Mouse (Mus musculus) left cerebral cortex, adult 18-20 months (tissue): Measurements from ENCODE around the gene Lpp. TPM values are rescaled to one million over a fixed set of nuclear protein-coding genes. Genes with fewer than 3 reads are reported as not detected.

Source experiments
- DNase-seq, 2 experiments: peaks; one replicate each; pipeline ENCODE4 v3.0.0; 2021 to 2022; ENCODE audit warnings: low spot score in 2 of 2, mixed read lengths in 1 of 2
- total RNA-seq, 2 experiments: library from RNA; stranded (reverse); gene quantifications; 2 replicates each; pipeline ENCODE4 v1.2.3; 2021

The Lpp gene
- total RNA-seq, 2 experiments from 2014 or later, result 5.0 to 6.2 TPM

DNA sequence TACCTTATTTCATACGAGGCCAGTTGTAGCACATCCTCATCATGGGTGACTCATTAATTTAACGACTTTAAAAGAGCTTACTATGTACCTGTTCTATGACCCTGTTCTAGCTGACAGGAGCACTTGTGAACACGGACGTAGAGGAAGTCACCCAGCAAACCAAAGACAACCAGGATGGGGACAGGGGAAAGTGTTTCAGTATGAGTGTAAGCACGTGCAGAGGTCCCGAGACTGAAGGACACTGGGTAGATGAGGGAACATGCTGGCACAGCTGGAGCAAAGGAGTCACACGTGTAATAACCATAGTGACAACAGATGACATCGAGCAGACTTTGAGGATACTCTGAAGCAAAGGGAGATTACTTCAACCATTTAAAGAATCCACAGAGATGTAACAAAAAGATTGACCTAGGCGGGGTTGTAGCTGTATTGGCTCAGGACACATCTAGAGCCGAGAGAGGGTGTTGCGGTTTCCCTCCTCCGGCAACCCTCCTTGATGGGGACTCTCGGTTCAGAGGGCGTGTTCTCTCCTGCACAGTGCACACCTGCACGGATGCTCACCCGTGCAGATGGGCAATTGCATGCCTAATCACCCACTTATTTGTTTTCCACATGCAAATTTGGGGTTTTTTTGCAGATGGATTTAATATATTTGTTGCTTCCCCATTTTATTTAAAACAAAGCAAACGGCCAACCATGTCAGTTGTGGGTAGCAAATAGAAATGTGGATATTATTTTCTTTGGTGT lies 74.4 kb downstream of the Lpp start:
- no peak for DNase-seq

DNA sequence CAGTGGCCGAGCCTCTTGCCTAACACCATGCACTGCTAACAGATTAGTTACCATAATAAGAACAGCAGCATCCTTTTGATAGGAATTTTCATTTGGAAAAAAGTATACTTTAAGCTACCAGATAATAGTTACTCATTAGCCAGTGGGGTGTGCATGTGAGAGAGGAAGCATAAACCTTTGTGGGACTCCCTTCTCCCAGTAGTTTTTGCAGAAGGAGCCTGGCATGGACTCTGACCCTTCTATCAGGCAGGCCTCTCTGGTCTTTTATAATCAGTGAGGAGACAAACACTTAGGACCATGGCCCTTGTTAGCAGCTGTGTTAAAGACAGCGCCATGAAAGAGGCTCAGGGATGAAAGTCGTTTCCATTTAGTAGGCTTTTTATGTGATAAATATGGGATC lies 76.0 kb downstream of the Lpp start:
- DNase-seq, result no peak

DNA sequence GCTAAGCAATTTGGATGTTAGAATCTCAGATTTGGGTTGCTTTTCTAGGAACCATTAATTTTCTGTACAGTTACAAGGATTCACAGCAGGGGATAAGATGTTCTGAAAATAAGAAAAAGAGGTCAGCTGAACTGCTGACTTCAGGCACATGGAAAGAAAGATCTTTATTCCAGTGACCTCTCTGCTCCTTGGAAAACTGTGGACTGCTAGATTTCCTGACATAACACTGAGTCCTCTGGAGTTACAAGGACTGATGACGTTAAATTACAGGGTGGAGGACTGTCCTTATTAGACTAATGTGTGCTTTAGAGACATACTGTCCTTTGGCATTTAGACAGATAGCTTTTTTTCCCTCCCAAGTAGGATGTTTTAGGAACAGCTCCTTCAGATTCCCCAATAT lies 77.3 kb downstream of the Lpp start:
- no peak for DNase-seq

DNA sequence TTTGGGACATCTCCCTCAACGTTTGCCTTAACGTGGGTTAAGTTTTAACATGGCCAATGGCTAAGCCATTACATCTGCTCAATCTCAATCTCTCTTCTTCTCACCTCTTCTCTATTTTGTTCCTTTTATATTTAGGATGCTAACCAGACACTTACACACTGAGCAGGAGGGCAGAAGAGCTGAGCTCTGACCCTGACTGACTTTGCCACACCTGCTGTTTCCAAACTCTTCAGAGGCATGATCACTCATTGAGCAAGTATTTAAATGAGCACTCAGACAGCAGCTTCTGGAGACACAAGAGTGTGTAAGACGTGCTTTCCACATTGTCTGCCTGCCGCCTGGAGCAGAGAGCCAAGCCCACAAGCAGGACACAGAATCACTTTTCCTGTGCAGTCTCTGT lies 77.7 kb downstream of the Lpp start:
- DNase-seq, result no peak

DNA sequence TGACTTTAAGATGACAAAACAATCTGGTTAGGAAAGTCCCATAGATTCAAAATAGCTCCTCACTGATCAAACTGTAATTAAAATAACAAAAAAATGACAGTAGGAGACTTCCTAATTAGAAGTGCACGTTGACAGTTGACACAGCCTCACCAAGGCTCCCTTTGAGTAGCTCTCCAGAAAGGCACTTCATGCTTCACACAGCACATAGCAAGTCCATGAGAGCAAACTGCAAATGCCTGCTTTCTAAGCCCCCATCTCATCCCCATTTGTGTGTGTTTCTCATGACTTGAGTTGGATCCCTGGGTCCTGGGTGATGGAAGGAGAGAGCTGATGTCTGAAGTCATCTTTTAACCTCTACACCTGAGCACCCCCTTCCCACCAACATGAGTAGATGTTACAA lies 78.5 kb downstream of the Lpp start:
- no peak for DNase-seq

DNA sequence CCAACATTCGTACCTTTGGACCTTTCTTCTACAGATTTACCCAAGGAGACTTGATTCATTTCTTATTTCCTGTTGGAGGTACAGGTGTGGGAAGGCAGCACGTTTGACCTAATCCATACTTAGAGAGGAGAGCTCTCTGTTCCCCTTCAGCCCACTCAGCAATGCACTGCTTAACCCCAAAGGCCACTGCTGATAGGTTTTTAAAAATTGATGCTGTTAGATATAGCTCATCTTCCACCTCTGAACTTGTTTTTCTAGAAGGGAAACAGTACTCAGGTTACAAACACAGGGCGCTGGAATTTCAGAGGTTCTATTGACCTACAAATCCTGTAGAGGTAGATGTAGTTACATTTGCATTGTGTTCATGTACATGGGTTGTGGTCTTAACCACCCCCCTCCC lies 80.7 kb downstream of the Lpp start:
- no peak for DNase-seq

DNA sequence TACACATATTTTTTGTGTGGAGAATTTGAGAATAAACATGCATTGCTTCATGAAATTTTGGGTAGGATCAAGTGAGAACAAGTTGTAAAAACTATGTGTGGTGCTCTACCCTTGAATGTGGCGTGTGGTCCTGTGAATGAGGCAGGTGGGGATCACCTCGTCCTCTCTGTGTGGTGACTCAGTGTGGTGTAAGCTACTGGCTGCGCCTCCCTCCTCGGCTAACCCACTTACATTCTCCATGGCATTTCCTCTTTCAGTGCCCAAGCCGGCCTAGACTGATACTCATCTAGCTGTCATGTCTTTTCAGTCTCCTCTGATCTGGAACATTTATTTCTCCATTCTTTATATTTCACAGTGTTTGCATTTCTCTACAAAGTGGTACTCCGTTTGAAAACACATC lies 81.5 kb downstream of the Lpp start:
- DNase-seq, result no peak

DNA sequence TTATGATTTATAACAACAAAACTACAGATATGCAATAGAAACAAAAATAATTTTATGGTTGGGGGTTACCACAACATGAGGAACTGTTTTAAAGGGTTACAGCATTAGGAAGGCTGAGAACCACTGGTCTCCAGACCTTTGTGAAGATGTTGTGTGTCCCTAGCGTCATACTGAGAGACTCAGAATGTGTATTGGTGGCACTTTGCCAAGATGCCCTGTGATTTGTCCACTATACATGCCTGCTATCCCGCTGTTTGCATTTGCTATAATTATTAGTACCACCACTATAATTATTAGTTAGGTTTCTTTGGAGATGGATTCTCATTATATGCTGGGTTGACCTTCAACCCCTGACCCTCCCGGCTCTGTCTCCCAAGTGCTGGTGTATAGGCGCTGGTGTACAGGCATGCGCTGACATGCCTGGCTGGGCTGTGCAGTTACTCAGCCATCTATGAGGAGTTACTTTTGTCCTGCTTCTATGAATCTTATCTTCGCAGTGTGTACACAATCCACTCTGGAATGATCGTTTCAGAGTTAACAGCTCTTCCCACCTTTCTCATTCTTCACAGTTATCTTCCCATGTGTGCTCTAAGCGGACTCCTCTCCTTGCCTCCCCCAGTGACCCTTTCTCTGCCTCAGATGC lies 82.1 kb downstream of the Lpp start:
- DNase-seq, result no peak

DNA sequence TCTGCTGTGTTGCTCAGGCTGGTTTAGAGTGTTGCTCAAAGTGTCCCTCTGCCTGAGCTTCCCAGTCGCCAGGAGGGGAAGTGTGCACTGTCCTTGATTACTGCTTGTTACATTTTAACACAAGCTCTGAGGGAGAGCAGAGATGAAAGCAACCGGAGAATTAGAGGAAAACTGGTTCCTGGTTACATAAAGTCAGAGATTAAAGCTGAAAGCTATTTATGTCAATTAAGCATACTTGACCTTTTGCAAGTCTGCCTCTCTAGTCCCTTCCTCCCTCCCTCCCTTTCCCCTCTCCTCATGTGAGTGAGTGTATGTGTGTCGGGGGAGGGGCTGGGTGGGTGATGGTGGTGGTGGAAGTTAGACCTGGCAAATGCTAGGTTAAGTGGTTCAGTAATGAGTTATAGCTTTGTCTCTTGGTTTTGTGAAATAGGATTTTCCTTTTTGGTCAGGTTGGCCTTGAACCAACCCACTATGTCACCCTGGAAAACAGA lies 83.6 kb downstream of the Lpp start:
- DNase-seq, result no peak

DNA sequence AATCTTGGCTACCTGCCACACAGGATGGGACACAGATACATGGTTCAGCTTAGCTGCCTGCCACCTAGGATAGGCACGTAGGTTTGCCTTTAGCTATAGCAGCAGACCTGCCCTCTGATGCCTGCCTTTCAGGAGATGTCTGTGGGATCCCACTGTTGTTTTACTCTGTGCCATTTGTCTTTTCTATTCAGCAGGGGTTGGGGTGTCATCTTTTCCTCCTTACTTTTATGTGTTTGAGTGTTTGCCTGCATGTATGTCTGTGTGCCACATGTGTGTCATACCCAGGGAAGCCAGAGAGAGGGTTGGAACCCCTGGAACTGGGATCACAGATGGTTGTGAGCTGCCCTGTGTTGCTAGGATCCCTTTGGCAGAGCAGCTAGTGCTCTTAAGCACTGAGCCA lies 84.7 kb downstream of the Lpp start:
- DNase-seq, result no peak

DNA sequence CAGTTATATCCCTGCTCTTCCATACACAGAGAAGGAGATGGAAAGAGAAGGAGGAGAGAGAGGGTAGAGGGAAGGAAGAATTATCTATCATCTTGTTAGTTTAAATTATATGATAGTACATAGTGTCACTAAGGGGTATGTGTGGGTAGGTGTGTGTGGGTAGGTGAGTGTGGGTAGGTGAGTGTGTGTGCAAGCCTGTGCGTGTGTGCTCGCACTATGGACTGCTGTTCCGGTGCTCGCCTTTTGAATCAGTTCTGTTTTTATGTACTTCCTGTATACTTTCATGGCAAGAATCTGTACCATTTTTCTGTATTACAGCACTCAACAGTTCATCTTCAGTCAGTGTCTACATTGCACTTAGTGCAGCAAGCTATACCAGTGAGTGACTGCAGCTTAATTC lies 85.5 kb downstream of the Lpp start:
- DNase-seq, result no peak

DNA sequence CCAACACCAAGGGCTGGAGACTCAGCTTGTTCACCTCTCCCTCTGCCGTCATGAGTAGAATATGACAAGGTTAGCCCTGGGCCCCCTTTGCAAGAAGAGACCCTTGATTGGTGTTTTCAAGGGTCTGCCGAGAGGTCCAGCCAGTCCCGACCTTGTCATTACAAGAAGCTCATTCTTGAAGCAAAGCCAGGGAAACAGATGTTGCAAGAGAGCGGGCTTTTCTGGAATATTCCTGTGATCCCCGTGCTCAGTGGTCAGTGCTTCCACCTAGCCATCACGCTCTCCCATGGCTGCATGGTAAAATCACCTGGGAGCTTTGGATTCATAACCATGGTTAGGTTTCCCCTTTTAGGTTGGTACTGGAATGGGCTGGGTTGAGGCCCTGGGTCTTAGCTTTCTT lies 89.3 kb downstream of the Lpp start:
- no peak for DNase-seq

DNA sequence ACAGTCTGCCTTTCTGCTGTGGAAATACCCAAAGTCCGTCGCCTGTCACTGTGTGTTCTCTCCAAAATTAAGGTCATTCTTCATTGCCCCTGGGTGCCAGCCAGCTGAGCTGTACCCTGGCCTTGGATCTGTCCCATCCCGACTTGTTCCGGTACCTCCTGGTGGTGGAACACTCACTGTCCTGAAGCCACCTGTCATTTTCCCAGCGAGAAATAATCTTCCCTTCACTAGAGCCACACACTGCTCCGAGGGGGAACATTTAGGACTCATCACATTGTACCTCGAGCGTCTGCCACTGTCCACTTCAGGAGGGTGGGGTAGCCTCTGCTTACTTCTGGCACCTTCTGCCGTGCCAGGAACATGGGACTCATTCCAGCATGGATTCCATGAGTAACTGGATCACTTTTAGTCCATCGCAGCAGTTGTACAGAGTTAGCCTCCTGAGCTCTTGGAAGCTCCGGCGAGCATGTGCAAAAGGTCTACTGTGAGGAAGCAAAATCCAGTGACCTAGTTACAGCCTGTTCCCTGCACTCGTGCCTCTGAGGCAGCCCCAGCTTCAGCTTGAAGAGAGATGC lies 90.3 kb downstream of the Lpp start:
- peak; percentile 8 to 27 for DNase-seq

DNA sequence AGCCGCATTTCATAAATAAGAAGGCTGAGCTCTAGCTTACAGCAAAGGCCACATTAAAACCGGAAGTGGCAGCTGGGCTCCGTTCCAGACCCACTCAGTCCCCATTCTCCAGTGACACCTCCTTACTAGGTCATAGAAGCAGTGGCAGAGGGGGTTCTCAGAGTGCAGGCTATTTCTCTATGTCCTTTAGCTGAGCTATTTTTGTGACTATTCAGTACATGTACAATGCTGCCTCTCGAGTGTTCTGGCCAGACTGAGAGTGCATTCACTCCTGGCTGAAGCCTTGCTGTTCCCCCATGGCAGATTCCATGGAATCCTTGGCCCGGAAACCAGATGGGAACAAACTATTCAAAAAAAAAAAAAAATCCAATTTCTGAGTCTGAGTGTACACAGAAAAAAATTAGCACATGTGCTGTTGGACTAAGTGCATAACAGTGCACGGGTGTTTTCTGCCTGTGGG lies 94.5 kb downstream of the Lpp start:
- DNase-seq, result peak in 1 of 2 experiments; percentile 12

DNA sequence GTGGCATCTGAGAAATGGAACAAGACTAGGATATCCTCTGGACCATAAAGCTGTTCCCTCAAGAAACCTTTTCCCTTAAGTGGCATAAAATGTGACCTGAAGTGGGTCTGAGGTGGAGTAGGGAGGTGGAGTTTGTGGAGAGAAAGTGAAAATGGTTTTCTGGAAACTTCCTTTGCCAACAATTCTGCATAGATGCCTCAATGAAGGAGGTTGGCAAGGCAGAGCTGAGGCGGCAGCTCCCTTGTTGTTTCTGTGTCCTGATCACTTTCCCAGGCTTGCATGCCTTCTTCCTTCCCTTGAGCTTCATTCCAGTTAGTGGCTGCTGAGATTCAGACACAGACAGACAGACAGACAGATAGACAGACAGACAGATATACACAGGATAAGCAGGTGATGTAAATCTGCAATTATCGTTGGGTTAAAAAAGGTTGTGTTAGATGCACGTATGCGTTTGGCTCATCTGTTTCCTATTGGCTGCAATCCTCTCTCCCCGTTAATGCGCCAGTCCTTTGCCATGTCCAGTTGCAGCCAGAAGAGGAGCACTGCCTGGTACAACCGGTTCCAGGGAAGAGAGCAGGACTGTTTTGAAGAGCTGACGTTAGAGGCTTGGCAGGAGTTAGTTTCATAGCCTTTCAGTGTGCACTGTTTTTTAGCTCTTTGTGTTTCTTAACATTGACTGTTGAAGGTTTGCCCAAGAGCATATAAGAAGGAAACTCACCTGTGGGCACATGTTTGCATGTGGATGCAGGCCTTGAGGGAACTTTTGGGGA lies 96.4 kb downstream of the Lpp start:
- no peak for DNase-seq

DNA sequence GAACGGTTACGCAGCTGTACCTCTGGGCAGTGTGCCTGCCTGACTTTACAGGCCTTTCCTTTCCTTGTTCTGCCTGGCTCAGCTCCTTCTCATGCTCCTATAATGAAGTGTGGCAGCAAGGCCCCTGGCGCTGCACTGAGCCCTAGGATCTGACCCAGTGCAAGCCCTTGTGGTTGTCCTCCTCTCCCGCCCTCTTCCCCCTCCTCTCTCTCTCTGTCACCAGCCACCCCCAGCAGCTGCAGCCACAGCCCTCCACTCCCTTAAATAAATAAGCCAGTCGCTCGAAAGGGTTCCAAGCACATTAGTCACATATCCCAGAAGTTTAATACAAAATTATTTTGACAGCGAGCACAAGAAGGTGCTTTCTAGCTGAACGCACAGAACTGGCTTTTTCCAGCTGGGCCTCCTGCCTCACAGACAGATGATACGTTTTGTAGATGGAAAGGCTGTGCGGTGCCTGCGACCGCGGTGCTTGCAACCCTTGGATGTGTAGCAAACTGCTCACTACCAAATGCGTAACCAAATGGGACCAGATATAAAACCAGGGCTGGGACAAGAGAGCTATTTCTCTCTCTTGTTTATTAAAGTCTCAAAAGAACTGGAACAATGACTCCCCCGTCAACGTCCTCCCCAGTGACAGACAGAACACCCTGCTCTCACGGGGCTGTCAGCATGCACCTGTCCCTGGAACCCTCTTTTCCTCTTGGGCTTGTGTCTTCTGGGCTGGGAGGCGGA lies 97.6 kb downstream of the Lpp start:
- DNase-seq, result no peak

DNA sequence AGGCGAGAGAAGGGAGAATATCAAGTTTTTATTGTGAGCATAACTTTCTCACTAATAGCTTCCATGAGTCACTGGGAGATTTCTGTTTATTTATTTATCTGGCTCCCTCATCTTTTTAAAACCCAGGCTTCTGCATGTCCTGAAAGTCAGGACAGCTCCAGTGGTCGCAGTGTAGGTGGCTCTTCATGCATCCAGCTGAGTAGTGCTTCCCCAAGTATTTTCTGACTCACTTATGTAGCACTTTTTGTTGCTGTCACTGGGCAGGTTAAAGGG lies 98.1 kb downstream of the Lpp start:
- DNase-seq, result no peak

DNA sequence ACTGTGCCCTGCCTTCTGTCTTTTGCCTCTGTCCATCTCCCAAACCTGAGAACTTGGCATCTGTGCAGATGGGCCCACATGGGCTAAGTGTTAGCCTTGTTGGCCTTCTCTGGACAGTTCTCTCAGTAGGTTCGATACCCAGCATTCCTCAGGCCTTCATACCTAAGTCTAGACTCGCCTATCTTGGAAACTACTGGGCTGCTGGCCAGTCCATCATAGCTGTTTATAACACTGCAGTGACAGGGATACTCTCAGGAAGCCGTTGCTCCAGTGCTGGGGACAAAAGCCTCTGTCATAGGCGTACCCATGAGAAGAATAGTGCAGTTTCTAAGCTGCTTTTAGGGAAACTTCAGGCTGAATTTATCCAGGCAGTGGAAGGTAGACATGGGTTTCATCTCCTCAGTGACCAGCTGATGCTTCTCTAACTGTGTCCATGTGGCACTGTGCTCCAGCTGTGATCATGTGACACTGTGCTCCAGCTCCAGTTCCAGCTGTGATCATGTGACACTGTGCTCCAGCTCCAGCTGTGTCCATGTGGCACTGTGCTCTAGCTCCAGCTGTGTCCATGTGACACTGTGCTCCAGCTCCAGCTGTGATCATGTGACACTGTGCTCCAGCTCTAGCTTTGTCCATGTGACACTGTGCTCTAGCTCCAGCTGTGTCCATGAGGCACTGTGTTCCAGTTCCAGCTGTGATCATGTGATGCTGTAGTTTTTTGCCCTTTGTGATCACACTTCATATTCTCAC lies 99.1 kb downstream of the Lpp start:
- no peak for DNase-seq

DNA sequence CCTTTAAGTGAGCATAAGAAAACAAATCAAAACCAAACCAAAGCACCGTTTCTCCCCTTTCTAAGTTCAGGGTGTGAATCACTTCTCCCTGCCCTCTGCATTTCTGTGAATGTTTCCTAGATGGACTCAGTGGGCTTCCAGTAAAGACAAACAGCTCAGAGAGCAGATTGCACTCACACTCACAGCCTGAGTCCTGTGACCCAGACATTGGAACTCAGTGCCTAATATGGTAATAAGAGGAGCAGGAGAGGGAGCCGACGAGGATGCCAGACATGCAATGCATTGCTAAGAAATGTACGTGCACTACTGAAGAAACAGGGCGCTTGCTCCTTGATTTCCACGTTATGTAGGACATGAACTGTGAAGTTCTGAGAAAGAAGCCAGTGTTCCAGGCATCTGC lies 101.2 kb downstream of the Lpp start:
- DNase-seq, result no peak

DNA sequence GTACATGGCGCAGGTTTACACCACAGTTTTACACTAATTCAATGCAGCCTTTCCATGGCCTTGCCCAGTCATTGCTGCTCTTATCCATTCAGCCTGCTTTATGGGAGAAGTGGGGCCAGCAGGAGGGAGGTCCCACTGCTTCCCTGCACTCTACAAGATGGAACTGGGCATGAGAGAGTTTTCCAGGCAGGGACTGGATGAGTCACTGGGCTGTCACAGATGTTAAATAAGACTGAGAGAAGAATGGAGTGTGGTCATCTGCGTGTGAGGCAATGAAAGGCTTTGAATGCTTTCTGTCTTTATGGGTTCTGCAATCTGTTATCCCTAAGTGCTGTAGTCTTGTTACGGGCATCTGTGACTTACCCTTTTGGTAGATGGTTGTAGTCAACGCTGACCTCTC lies 102.2 kb downstream of the Lpp start:
- DNase-seq, result no peak

DNA sequence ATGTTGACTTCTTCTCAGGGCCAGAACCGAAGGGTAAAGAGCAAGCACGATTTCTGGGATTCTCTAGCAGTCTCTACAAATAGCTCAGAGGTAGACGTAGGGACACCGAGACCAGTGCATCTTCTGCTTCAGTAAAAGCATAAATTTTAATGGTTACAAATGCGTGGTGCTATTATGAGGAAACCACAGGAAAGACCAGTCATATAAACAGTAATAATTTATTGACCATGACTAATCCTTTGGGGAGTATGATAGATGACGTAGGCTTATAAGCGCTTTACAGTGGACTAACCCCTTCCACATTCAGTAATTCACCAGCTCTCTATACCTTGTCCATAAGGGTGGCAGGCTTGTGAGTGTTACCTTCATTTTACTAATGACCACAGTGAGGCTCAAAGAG lies 103.3 kb downstream of the Lpp start:
- DNase-seq, result no peak
